Mouse (Mus musculus) forebrain, embryonic 14.5 days (tissue): ENCODE measurements around the gene Gm21731. TPM values are rescaled to one million over a fixed set of nuclear protein-coding genes. Genes with fewer than 3 reads are reported as not detected.
"Not testable (repeated sequence)": the region's sequence is repeated elsewhere in the genome, so short reads cannot be mapped to it uniquely, and the experiment has no call there.

ENCODE experiments used
- ATAC-seq: fragments of 200-750 bp; cut with Nextera tagmentation; 2 replicates; pipeline ENCODE4 v1.8.0; 2017; ENCODE audit warnings: mild to moderate bottlenecking, moderate library complexity
- DNase-seq: peaks from one replicate; pipeline ENCODE4 v3.0.0-alpha.2; 2015; ENCODE audit warnings: low spot score
- H3K27ac ChIP-seq: fragments of 300-500 bp; sonication (generic); 2 replicates; pipeline ENCODE4 v1.5.1; 2014; ENCODE audit warnings: low read depth, mild to moderate bottlenecking, control low read depth, low read length, moderate library complexity
- H3K27me3 ChIP-seq: fragments of 300-500 bp; sonication (generic); replicated peaks from 2 replicates; pipeline ENCODE4 v1.6.1; 2014; ENCODE audit warnings: low read length, control low read depth, mixed read lengths; ENCODE audit not compliant: control insufficient read depth, insufficient read depth
- H3K36me3 ChIP-seq: fragments of 300-500 bp; sonication (generic); 2 replicates; pipeline ENCODE4 v1.6.1; 2014; ENCODE audit warnings: low read length, control low read depth; ENCODE audit not compliant: control insufficient read depth, insufficient read depth
- H3K4me1 ChIP-seq: fragments of 300-500 bp; sonication (generic); 2 replicates; pipeline ENCODE4 v1.6.1; 2014; ENCODE audit warnings: antibody characterized with exemption, low read length, control low read depth; ENCODE audit not compliant: control insufficient read depth, insufficient read depth
- H3K4me2 ChIP-seq: fragments of 300-500 bp; sonication (generic); 2 replicates; pipeline ENCODE4 v1.6.1; 2014; ENCODE audit warnings: mild to moderate bottlenecking, control low read depth, low read length
- H3K4me3 ChIP-seq: fragments of 300-500 bp; sonication (generic); 2 replicates; pipeline ENCODE4 v1.5.1; 2014; ENCODE audit warnings: low read depth, low read length, control low read depth
- H3K9ac ChIP-seq: fragments of 300-500 bp; sonication (generic); 2 replicates; pipeline ENCODE4 v1.6.1; 2014; ENCODE audit warnings: mild to moderate bottlenecking, low read length, control low read depth, moderate library complexity
- H3K9me3 ChIP-seq: fragments of 300-500 bp; sonication (generic); replicated peaks from 2 replicates; pipeline ENCODE4 v1.6.1; 2016; ENCODE audit warnings: low read length, control low read depth, mixed read lengths; ENCODE audit not compliant: control insufficient read depth
- WGBS: fragments of 180-500 bp; shearing (Covaris S2); extraction: QIAGEN DNeasy Blood & Tissue Kit; methylation state at CpG from one replicate; pipeline ENCODE4 v1.1.7; 2014; 5-methylcytosine and 5-hydroxymethylcytosine counted together
- polyA plus RNA-seq: library from polyadenylated mRNA; unstranded; fragments of >200 nt; fragmentation: Nextera tagmentation; extraction: Ambion mirVana; gene quantifications from 2 replicates; pipeline ENCODE4 v1.2.1, GENCODE M21; 2014

Gm21731 gene
- polyA plus RNA-seq, 1 experiment from 2014 or later, result not detected

DNA sequence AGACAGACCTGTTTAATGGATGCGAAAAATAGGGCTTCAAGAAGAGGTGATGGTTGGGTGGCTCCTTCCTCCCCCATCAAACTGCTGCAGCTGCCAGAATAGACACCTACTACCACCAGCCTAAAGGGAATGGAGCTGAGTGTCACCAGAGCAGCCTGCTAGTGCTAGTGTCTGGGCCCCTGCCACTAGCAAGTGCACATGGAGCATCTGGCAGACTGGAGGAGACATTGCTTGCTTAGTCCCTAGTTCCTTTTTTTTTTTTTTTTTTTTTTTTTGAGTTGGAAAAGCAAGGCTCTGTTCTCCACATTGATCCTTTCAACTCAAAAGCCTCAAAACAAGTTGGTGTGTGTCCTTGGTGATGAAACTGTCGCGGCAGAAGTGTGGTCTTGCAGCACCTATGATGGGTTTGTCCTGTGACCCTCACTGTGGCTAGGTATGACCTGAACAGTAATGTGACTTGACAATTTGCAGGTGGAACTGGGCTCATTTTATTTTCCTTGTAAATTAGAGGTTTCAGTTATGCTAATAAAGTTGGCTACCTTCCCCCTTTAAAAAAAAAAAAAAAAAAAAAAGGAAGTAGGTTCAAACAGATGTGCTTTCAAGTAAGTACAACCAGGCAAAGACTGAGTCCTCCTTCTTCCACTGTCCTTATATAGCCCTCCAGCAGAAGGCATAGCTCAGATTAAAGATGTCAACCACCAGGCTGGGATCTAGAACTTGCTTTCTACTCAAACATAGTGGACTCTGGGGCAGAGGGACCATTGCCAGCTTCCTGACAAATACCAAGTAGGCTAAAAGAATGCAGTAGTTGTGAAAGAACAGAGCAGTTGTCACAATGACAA, 20.1 kb downstream of the Gm21731 start:
- not testable (repeated sequence) for H3K9ac ChIP-seq, DNase-seq, ATAC-seq, H3K27me3 ChIP-seq, H3K9me3 ChIP-seq, H3K27ac ChIP-seq, H3K4me1 ChIP-seq, H3K4me2 ChIP-seq, H3K36me3 ChIP-seq, H3K4me3 ChIP-seq
- 92% methylated on average over 3 of the region's 3 CpGs for WGBS

DNA sequence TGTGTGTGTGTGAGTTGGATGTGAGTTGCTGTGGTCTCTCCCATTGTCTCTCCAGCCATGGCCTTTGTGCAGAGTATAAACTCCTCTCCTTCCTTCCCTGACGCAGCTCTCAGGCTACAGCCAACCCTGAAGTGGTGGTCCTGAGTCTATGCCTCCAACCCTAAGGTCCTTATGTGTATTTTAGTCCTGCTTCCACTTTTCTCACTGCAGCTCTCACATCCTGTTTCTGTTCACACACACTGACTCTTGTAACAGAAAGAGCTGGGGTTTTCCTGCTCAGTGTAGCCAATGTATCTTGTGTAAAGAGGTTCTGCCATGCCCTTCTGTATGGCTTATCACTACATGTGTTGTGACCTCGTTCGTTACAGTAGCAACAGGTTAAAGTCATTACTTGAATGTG, 20.8 kb downstream of the Gm21731 start:
- not testable (repeated sequence) for H3K4me3 ChIP-seq, ATAC-seq, H3K36me3 ChIP-seq, H3K4me2 ChIP-seq, H3K9ac ChIP-seq, H3K27me3 ChIP-seq, DNase-seq, H3K27ac ChIP-seq, H3K4me1 ChIP-seq, H3K9me3 ChIP-seq
- WGBS, result 72% methylated on average over 3 of the region's 3 CpGs

- ATAC-seq, H3K9ac ChIP-seq, H3K4me3 ChIP-seq, H3K4me2 ChIP-seq, H3K36me3 ChIP-seq, H3K4me1 ChIP-seq, DNase-seq, H3K27me3 ChIP-seq, H3K9me3 ChIP-seq, H3K27ac ChIP-seq: not testable (repeated sequence)
- WGBS, result 89% methylated on average over 2 of the region's 2 CpGs
Observed at GRCm38 (mm10) chr13:120262870-120263269, 24.0 kb downstream of the Gm21731 start, which contains the start of gene AF067061. Gene AF067061, plus strand, starts transcription at chr13:120263114.

GRCm38 (mm10) chr13:120277837-120278236, 38.9 kb downstream of the Gm21731 start:
- not testable (repeated sequence) for DNase-seq, H3K27ac ChIP-seq, H3K9me3 ChIP-seq, H3K4me3 ChIP-seq, ATAC-seq, H3K36me3 ChIP-seq, H3K4me1 ChIP-seq, H3K9ac ChIP-seq, H3K4me2 ChIP-seq, H3K27me3 ChIP-seq
- WGBS, result 21% methylated on average over 2 of the region's 2 CpGs

- DNase-seq, result no peak
Observed at GRCm38 (mm10) chr13:120278784-120279183, 39.9 kb downstream of the Gm21731 start.

More at GRCm38 (mm10) chr13:120278784-120279183, 39.9 kb downstream of the Gm21731 start:
- Histone ChIP-seq H3K9ac (no peak overlapping the region), H3K27ac (no peak overlapping the region), H3K4me1 (no peaks in the 10 kb centered on the region), H3K4me2 (no peak overlapping the region), H3K36me3 (no peaks in the 10 kb centered on the region), H3K9me3 (no peaks in the 10 kb centered on the region), H3K27me3 (no peaks in the 10 kb centered on the region), H3K4me3 (no peak overlapping the region)
- ATAC-seq, result no peak
- WGBS, result 94% methylated on average over 9 of the region's 9 CpGs

Other genes starting within 250 kb of the Gm21731 start
- gene Gm36079, start 212.1 kb upstream of the Gm21731 start, polyA plus RNA-seq, result not detected in 2 replicates
- gene Gm21188, start 186.9 kb upstream of the Gm21731 start, polyA plus RNA-seq, result not detected in 2 replicates
- not detected in 2 replicates for gene Gm20767, start 98.9 kb upstream of the Gm21731 start, polyA plus RNA-seq
- gene Gm21818, start 66.7 kb upstream of the Gm21731 start, polyA plus RNA-seq, result not detected in 2 replicates
- not detected in 2 replicates for gene Gm21762, start 23.2 kb upstream of the Gm21731 start, polyA plus RNA-seq
- gene AF067061, start 24.0 kb downstream of the Gm21731 start, polyA plus RNA-seq, result not detected in 2 replicates
- 0.23 and 0.33 TPM in 2 replicates for gene BC147527, start 61.3 kb downstream of the Gm21731 start, polyA plus RNA-seq
- not detected in 2 replicates for gene Tcstv3, start 77.8 kb downstream of the Gm21731 start, polyA plus RNA-seq